Mouse (Mus musculus) megakaryocyte-erythroid progenitor cell, adult 5-6 weeks (primary cell): Measurements from ENCODE around the gene Tigit. TPM values are rescaled to one million over a fixed set of nuclear protein-coding genes. Genes with fewer than 3 reads are reported as not detected.

ENCODE experiments used
- ATAC-seq: replicated peaks from 2 replicates; pipeline ENCODE4 v1.8.0; 2016; ENCODE audit warnings: mild to moderate bottlenecking, inconsistent platforms; ENCODE audit not compliant: severe bottlenecking, poor library complexity, low FRiP score, low TSS enrichment
- total RNA-seq, 2 experiments: library from RNA; stranded (forward) in 1 of 2; stranded (reverse) in 1 of 2; fragments of 200-1000, 215-1000 nt in 1 of 2; fragments of >200 nt in 1 of 2; fragmentation: Nextera tagmentation in 1 of 2; gene quantifications; 2 replicates each; pipeline ENCODE4 v1.2.3; 2014 to 2017

Gene Tigit
- total RNA-seq, 2 experiments from 2014 or later = not detected

- no peak for ATAC-seq
These were observed 38.7 kb downstream of the Tigit start for GRCm38 (mm10) chr16:43625289-43625688.

GRCm38 (mm10) chr16:43624876-43625275 is 39.1 kb downstream of the Tigit start:
- no peak for ATAC-seq

- no peak for ATAC-seq
These were observed 40.5 kb downstream of the Tigit start for GRCm38 (mm10) chr16:43623315-43624000.

GRCm38 (mm10) chr16:43620359-43620758 is 43.6 kb downstream of the Tigit start:
- ATAC-seq = no peak

- ATAC-seq = no peak
These were observed 44.7 kb downstream of the Tigit start for GRCm38 (mm10) chr16:43619277-43619676.

GRCm38 (mm10) chr16:43618286-43618685 is 45.7 kb downstream of the Tigit start:
- no peak for ATAC-seq

- ATAC-seq = no peak
These were observed 46.6 kb downstream of the Tigit start for GRCm38 (mm10) chr16:43617346-43617745.

GRCm38 (mm10) chr16:43616348-43616747 is 47.6 kb downstream of the Tigit start:
- no peak for ATAC-seq

- no peak for ATAC-seq
These were observed 53.6 kb downstream of the Tigit start for GRCm38 (mm10) chr16:43610375-43610774.

- ATAC-seq = no peak
These were observed 55.9 kb downstream of the Tigit start for GRCm38 (mm10) chr16:43608066-43608465.

GRCm38 (mm10) chr16:43607086-43607485 is 56.9 kb downstream of the Tigit start:
- no peak for ATAC-seq

GRCm38 (mm10) chr16:43604399-43605013 is 59.4 kb downstream of the Tigit start:
- ATAC-seq = no peak

GRCm38 (mm10) chr16:43603591-43604141 is 60.3 kb downstream of the Tigit start:
- ATAC-seq = no peak

GRCm38 (mm10) chr16:43602573-43602972 is 61.4 kb downstream of the Tigit start:
- ATAC-seq = no peak

GRCm38 (mm10) chr16:43599707-43600106 is 64.2 kb downstream of the Tigit start:
- no peak for ATAC-seq

Other genes starting within 250 kb of the Tigit start
- not detected in 2 replicates for gene Drd3, start 89.9 kb upstream of the Tigit start, total RNA-seq (2014; fragmentation: Nextera tagmentation)
- not detected in 2 replicates for gene Drd3, start 89.9 kb upstream of the Tigit start, total RNA-seq (2017)
- 8.3 and 8.8 TPM in 2 replicates for gene Ccdc191, start 225.7 kb upstream of the Tigit start, total RNA-seq (2014; fragmentation: Nextera tagmentation)
- 13.8 and 14.5 TPM in 2 replicates for gene Ccdc191, start 225.7 kb upstream of the Tigit start, total RNA-seq (2017)